Mouse (Mus musculus): ENCODE data around the gene Celf5.

Celf5 gene

DNA sequence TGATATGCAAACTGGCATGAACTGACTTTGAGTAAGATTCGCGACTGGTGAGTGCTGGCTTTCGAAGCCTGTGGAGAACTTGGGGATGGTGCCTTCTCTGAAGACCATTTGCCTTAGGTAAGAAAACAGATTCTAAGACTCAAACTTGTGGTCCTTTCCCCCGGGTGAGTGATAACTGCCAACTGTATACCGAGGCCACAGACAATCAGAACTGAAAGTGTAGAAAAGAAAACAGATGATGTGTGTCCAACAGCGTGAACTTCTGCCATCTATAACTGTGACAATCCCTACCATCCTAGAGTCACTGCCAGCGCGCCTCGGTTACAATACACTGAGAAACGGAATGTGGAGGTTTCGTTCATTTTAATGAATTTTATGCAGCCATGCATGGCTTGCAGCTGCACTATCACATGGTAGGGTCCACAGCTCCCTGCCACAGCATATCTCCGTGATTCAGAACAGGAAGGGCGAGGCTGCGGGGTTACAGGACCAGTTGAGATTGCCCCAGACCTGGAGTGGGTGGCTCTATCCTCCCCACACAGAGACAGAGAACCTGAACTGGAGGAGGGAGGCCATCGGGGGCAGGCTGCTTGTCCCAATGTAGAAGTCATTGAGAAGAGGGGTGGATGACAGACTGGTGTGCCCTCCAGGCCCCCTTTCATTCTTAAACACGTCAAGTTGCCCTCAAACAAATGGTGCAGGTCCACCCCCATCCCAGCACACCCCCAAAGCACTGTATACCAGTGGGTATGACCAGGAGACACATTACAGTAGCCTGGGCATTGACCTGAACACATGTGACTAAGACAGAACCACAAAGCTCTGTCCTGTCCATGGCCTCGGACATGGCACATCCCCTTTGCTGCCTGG is 15.1 kb upstream of the Celf5 start:
- peak in 1 of 2 experiments; percentile 45 for DNase-seq (ENCODE audit: low spot score in 2 of 2)

- DNase-seq (ENCODE audit: low spot score in 2 of 2): no peak
These were observed 14.5 kb upstream of the Celf5 start for GRCm38 (mm10) chr10:81496969-81497368.

- peak; percentile 97 to 99 for DNase-seq (ENCODE audit: low spot score in 2 of 2)
These were observed 13.9 kb upstream of the Celf5 start, which contains the start of gene Ncln for GRCm38 (mm10) chr10:81496264-81496901. Ncln (minus strand) TSS chr10:81496392.

DNA sequence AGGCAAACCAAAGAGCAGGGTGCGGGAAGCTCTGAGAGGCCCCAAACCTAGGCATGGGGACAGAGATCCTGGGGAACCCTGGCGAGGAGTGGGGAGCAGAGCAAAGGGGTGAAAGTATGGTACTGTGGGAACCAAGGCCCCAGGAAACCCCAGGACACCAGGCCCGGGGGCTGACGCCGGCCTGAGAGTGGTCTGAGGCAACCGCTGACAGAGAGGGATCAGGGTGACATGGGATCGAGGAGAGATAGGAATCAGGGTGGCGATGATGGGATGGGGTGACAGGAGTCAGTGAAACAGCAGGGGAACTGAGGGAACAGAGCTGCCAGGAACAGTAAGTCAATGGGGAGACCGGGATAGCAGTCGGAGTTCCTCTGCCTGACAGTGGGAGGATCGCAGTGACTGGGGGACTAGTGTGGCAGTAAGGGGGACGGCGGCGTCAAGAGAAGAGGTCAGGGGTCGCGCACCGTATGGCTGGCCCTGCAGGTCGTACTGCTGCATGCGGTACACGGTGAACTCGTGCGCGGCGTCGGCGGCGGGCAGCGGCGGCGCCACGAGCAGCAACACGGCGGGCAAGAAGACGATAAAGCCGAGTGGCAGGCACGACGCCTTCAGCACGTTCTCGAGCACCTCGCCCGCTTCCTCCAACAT is 13.2 kb upstream of the Celf5 start:
- DNase-seq (ENCODE audit: low spot score in 2 of 2): no peak

DNA sequence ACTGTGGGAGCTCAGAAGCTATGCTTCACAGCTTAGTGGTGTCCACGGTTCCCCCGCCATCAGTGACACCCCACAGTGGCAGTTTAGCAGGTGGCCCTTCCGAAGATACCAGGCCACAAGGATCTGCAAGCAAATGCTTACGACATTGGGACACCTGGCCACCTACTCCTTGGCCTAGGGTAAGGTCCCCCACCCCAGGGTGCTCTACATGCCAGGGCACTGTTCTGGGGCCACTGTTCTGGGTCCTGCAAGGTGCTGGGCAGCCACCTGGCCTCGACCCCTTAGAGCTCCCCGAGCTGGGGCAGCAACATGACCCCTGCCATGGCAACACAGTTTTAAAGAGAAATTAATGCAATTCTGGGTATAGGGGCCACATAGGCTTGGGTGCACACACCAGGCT is 12.6 kb upstream of the Celf5 start:
- no peak for DNase-seq (ENCODE audit: low spot score in 2 of 2)

GRCm38 (mm10) chr10:81494260-81495041 is 11.9 kb upstream of the Celf5 start:
- DNase-seq (ENCODE audit: low spot score in 2 of 2): no peak

GRCm38 (mm10) chr10:81493601-81494220 is 11.2 kb upstream of the Celf5 start:
- DNase-seq (ENCODE audit: low spot score in 2 of 2): peak in 1 of 2 experiments; percentile 48

- no peak for DNase-seq (ENCODE audit: low spot score in 2 of 2)
These were observed 10.2 kb upstream of the Celf5 start for GRCm38 (mm10) chr10:81492606-81493240.

DNA sequence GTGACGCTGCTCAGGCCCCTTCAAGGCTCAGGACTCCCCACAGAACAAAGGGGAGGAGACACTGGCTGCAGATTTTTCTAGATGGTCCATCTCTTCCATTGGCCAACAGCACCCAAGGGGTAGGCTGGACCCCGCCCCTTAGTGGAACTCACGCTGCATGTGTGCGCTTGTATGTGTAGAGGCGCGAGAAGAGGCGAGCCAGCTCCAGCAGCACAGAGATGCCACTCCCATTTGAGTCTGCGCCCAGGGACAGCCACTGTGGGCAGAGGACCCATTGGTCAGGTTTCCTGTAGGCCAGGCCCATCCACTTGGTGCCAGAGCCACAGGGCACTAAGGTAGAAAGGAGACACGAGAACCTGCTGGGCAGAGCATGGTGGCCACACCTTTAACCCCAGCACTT is 8.5 kb upstream of the Celf5 start:
- no peak for DNase-seq (ENCODE audit: low spot score in 2 of 2)

DNA sequence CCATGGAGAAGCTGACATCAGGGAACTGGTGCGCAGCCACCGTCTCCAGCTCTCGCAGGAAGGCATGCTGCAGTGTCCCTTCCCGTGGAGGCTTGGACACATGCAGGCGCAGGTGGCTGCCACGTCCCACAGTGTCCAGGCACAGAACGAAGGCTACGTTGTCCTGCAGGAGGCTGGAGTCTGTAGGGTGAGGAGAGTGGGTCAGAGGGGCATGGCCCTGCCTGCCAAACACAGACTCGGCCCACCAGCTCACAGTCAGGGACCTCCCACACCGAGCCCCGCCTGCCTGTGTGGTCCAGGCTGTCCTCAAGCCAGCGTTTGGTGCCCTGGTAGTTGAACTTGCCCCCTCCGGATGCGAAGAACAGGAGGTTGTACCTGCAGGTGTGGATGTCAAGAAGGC is 7.4 kb upstream of the Celf5 start:
- DNase-seq (ENCODE audit: low spot score in 2 of 2): no peak

- no peak for DNase-seq (ENCODE audit: low spot score in 2 of 2)
These were observed 5.6 kb upstream of the Celf5 start for GRCm38 (mm10) chr10:81488081-81488480.

- DNase-seq (ENCODE audit: low spot score in 2 of 2): no peak
These were observed 4.0 kb upstream of the Celf5 start for GRCm38 (mm10) chr10:81486496-81486895.

- DNase-seq (ENCODE audit: low spot score in 2 of 2): no peak
These were observed 3.0 kb upstream of the Celf5 start for GRCm38 (mm10) chr10:81485479-81486018.

DNA sequence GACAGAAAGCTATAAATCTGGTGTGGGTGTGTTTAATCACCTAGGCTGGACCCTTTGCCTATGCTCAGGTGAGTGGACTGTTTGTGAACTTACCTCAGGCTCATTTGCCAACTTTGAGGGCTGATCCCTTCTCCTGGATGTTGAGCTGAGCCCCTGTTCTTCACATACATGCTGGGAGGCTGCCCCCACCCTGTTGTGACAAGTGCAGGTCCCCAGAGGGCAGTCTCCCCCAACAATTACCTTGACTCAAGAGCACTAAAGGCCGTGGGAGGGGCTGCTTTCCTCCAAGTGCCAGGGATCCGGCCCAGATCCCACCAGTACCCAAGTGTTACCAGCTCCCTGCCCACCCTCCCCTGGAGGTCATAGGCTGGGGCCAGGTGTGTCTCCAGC is 2.5 kb upstream of the Celf5 start:
- DNase-seq (ENCODE audit: low spot score in 2 of 2): no peak

- DNase-seq (ENCODE audit: low spot score in 2 of 2): no peak
These were observed 2.0 kb upstream of the Celf5 start for GRCm38 (mm10) chr10:81484441-81485059.

- DNase-seq (ENCODE audit: low spot score in 2 of 2): no peak
These were observed 1.5 kb upstream of the Celf5 start for GRCm38 (mm10) chr10:81483983-81484382.

DNA sequence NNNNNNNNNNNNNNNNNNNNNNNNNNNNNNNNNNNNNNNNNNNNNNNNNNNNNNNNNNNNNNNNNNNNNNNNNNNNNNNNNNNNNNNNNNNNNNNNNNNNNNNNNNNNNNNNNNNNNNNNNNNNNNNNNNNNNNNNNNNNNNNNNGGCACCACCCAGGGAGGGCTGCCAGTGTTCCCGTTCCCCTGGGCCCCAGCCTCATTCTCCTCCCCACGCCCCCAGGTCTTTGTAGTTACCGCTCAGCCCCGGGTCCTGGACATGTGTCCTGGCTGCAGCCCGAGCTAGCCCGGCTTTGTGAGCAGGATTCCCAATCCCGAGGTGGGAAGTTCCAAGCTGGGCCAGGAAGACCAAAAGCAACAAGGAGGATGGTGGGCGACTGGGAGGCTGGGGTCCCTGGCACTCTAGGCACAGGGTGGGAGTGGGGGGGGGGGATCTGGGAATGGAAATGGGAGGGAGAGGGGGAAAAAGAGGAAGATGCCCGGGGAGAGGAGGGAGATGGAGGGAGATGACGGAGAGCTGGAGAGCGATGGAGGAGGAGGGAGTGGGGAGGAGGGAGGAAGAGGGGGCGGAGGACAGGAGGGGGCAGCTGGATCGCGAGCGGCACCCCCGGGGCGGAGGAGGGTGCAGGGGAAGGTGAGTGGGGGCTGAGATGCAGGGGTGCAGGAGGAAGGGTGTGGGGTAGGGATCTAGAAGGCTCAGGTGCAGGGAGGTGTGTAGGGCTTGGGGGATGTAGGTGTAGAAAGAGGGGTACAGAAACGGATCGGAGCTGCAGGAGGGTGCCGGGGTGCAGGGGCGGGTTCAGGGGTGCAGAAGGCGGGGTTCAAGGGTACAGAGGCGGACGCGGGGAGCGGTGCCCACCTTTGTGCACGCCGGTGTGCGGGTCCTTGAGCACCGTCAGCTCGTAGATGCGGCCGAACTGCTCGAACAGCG is 640 bp downstream of the Celf5 start:
- DNase-seq (ENCODE audit: low spot score in 2 of 2): no peak

DNA sequence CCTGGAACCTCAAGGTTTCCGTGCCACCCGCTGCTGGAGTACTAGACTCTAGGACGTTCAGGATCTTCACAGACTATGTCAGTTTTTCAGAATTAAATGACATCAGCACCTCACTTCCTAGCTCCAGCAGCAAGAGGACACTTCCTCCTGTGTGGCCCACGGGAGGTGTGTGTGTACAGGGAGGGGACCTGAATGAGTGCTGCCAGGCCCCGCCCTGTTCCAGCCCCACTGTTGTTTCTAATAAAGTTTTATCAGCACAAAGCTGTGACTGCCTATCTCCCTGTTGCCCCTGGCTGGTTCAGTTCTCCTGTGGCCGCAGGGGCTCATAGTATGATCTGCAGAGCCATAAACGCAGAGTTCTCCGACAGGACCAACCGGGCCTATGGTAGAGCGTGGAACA is 8.0 kb downstream of the Celf5 start:
- DNase-seq (ENCODE audit: low spot score in 2 of 2): no peak

- no peak for DNase-seq (ENCODE audit: low spot score in 2 of 2)
These were observed 9.5 kb downstream of the Celf5 start for GRCm38 (mm10) chr10:81473003-81473451.

Data from spleen, postnatal 14 days (tissue).